Mouse (Mus musculus) left cerebral cortex, adult 18-20 months (tissue): ENCODE data around the gene Slc4a10. TPM values are rescaled to one million over a fixed set of nuclear protein-coding genes. Genes with fewer than 3 reads are reported as not detected.

Experiments
- DNase-seq, 2 experiments: peaks; one replicate each; pipeline ENCODE4 v3.0.0; 2021 to 2022; ENCODE audit warnings: low spot score in 2 of 2, mixed read lengths in 1 of 2
- total RNA-seq, 2 experiments: library from RNA; stranded (reverse); gene quantifications; 2 replicates each; pipeline ENCODE4 v1.2.3; 2021

The Slc4a10 gene
- total RNA-seq, 2 experiments from 2014 or later, result 209 to 225 TPM

DNA sequence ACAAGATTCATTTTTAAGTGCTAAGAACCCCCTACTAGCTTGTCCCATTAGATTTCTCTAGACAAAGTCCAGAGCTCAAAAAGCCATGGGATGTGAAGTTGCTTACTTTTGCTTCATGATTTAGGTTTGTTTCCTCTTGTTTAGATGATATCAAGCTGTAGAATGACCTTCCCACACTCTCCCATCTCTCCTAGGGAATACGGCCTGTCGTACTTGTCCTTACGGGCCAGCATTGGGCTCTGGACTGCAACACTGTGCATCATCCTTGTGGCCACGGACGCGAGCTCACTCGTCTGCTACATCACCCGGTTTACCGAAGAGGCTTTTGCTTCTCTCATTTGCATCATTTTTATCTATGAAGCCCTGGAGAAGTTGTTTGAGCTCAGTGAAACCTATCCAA, 222.2 kb downstream of the Slc4a10 start:
- DNase-seq, result no peak

DNA sequence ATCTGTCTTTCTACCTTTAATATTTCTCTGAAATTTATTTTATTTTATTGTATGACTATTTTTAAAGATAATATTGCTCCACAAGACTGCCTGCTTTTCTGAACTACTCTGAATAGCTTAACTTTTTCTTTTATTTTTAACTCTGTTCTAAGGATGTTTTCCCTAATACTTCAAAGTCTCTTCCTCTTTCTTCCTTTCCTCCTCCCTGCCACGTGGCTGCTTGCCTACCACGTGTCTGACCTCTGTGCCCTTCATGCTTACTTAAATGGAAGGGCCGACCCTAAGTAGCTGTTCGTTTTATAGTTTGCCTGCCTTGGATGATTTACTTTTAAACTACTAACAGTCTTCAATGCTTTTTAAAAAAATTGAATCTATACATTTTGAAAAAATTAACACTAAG, 225.6 kb downstream of the Slc4a10 start:
- DNase-seq, result no peak

DNA sequence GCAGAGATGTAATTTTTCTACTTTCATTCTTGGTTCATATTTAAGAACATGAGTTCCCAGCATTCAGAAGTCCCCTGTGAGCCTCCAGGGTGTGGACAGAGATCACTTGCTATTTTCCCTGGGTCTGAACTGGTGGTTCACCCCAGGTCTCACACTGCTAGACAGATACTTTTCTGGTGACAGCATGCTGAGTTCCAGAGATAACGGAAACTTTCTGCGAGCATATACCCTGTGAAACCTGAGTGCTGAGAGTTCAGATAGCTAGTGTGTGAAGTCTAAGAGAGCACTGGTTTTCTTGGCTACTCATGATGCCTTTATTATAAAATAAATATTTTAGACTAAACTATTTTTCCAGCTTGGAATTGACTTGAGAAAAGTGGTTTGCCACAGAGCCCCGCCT, 232.5 kb downstream of the Slc4a10 start:
- no peak for DNase-seq

DNA sequence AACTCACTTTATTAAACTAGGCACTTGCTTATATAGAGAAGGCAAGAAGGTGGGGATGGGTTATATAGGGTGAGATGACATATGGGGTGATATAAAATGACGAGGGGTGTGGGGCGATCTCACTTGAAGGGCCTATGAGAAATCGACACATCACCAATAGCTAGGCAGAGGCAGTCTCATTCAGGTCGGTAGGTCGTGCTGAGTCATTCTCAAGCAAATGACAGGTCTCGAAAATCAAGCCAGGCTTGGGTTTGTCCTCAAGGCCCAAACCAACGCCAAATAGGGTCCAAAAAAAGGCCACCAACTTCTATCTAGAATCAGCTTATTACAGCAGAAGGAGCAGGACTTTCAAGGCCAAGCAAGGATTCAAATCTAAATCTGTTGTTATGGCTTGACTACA, 233.5 kb downstream of the Slc4a10 start:
- no peak for DNase-seq

DNA sequence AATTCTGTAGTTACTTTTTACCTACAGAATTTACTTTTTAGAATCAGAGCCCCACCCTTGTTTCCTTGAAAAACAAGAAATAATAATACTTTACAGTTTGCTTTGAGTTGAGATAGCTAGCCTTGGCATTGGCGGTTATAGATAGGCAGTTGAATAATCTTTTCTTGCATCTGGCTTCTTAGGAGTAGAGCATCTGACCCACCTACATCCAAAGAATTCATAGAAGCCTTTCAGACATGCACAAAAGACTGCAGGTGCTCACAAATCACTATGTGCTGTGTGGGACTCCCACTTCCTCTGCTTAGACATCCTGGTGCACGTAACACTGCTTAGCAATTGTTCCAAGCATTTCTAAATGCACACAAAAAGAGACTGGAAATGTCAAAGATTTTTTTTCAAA, 238.8 kb downstream of the Slc4a10 start:
- no peak for DNase-seq

DNA sequence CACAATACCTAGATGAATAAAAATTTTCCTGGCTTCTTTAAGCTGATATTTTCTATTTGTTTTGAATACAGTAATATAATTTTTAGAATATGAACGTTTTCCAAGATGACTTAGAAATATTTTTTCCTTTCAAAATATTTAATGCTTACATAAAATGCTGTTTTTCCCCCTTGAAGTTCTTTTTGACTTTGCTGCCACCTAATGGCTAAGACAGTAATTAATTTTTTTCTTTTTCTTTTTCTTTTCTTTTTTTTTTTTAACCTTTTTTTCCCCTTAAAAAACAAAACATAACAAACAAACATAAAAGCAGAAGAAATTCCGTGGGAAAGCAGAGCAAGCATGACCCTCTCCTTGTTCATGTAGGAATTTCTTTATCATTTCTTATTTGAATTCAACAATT, 239.6 kb downstream of the Slc4a10 start:
- no peak for DNase-seq

DNA sequence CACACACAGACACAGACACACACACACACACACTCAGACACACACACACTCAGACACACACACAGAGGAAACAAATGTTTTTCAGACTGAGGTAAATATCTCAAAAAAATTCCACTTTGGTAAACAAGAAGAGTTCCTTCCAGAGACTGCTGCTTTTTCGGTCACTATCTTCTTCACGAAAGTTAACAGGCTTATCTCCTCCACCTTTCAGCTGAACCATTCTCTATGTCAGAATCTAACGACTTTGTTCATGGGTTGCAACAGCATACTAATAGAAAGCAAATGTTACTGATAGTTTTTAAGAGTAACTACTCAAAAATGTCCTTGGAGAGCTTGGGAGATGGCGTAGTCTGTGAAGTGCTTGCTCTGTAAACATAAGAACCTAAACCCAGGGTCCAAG, 241.3 kb downstream of the Slc4a10 start:
- no peak for DNase-seq

DNA sequence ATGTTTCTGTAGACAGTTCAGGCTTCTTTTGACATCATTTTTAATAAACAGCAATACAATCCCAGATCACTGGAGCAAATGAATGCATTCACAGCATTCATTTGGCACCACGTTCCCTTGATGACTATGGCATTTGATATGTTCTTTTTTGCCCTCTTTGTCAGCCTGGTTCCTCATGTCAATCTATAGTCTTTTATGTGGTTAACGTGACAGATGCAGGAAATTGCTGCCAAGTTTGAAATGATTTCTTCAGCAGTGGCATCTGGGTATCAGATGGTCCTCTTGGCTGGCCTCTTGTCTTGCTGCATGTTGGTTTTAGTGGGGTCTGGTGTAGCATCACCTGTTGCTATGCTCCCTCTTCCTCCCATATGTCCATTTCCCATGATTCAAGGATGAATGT, 247.6 kb downstream of the Slc4a10 start:
- DNase-seq, result no peak

DNA sequence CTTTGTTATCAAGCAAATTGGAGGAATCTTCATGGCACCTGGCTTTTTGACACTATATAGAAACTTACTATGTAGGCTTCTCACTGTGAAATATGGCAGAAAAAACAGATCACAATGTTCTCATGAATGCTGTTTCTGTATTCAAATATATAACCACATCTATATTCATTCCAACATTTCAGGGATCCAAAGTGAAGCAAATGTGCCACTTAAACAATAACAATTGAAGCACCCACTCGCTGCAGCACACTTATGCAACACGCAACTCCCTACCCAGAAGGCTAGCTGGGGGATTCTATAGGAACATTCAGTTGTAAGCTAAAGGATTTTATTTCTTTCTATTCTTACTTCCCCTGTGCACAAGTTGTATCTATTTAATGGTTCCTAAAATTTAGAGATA, 255.5 kb downstream of the Slc4a10 start:
- peak; percentile 51 to 68 for DNase-seq

DNA sequence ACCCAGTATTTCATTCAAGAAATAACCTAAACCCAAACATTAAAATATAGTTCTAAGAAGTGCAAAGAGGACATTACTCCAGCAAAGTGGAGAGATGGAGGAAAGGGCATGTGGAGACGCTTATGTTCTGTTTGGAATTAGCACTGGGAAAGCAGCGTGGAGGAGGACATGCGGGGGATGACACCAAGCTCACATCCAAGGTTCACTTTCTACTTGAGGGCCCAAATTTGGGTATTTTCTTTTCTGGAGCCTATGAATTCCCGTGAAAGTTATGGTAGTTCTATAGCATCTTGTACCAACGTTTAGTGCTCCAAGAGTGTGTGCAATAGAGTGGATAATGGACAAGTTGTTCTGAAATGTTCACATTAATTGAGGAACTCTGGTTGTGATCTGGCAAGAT, 260.7 kb downstream of the Slc4a10 start:
- peak in 1 of 2 experiments; percentile 27 for DNase-seq

DNA sequence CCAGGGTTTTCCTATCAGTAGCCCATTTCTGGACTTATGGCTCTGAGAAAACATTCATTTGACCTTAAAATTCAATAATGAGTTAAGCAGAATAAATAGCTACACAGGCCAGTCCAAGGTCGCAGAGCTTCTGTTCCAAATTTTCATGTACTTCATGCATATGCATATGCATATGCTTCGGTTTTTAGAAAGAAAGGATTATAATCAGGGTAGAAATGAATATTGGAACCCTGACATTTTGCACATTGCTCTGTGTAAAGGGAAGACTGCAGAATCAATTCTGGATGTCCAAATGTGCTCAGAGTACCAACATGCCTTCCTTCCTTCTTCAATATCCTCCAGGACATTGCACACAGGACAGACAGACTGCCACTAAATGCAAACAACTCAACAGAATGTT, 261.2 kb downstream of the Slc4a10 start:
- DNase-seq, result no peak

DNA sequence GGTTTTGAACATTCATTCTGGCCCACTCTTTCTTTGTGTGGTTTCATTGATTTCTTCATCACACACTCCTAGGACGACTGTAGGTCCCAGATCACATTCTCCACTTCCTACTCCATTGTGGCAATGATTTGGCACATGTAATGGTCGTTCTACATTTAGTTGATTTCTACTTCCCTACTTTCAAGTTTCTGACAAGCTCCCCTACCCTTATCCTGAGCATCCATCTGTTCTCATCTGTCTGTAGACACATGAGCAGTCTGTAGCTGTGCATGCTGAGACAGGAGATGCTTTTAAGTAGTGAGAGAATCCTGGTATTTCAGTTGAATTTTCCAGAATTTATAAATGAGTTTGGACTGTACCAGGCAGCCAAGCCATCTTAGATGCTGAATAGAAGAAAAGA, 270.7 kb downstream of the Slc4a10 start:
- DNase-seq, result no peak

DNA sequence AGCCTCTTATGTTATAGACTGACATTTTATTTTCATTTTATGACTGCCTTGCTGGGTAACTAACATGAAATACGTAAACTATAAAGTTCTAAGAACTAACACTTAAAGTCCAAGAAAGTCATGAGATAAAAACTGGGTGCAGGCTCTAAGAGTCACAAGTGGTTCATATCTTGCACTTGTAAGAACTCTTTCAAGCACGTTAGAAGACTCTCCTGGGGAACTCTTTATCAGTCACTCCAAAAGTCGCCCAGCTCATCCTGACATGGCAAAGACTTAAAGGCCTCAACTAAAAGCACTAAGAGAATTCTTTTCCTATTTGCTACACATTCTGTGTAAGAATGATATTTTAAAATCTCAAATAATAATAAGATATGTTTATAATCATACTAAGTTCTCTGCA, 273.2 kb downstream of the Slc4a10 start:
- no peak for DNase-seq

DNA sequence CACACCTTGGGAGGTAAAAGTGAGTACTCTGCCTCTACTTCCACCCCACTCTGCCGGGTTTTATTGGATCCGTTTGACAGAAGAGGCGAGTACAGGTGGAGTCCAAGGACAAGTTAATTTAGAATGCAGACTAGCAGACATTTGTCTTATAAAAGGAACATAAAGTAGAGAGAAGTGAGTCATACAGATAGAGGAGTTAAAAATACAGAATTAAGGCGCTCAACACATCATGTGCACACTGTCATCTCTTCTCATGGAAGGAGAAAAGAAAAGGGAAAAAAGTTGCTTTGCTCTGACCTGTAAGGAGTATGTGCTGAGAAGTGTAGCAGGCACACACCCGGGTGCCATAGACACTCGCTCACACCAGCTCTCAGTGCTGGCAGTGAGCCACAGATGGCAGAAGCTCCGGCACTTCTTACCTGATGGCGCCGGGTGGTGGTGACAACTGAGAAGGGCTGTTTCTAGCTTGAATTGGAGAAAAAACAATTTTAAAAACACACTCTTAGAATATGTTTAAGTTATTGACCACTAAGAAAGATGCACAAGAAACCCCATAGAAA, 276.9 kb downstream of the Slc4a10 start:
- DNase-seq, result peak in 1 of 2 experiments; percentile 45

DNA sequence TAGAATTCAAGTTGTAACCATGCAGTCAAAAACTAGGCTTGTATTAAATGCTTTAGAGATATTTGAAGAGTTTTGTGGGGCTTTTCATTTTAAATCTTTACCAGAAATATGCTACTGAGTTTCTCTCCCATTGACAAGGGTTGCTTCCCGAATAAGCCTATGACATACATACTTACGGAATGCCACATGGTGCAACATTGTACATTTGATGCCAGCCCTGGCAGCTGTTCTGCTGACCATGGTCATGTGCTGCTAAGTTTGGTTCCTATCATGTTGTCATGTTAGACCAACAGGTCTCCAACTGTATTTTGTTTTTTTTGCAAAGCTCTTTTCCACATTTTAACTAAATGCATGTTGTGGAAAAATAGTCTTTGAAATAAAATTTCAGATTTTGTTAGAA, 279.1 kb downstream of the Slc4a10 start:
- no peak for DNase-seq

DNA sequence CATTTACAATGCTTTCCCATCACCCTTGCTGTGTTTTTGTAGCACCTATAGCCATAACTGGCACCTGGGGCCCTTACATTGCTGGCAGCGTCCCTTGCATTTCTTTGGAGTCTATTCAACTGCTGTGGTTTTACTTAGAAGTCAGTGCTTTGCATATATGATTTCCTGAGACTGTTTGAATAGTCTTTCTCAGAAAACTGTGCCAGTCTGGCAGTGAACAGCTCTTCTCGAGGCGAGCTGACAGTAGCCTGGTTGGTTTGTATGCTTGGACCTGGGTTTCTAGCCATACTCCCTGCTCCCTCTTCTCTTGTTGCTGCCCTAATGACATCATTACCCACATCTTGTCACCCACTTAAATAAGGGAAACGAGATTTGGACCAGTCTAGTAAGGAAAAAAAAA, 285.7 kb downstream of the Slc4a10 start:
- no peak for DNase-seq

DNA sequence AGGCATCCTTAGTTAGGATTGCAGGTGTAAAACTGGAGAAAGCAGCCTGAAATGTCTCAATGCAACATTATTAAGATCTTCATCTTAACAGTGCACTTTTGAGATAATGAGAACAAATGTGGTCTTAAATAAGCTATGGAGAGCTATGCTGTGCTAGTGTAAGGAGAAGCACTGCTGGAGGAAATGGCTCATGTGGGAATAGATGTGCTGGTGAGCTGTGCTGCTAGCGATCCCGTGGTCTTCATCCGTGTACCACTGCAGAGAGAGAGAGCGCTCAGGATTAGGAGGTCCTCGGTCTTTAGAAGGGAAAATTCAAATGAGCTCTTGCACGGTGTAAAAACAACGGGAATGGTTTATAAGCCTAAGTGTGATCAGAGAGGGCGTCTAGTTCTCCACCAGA, 286.2 kb downstream of the Slc4a10 start:
- no peak for DNase-seq

DNA sequence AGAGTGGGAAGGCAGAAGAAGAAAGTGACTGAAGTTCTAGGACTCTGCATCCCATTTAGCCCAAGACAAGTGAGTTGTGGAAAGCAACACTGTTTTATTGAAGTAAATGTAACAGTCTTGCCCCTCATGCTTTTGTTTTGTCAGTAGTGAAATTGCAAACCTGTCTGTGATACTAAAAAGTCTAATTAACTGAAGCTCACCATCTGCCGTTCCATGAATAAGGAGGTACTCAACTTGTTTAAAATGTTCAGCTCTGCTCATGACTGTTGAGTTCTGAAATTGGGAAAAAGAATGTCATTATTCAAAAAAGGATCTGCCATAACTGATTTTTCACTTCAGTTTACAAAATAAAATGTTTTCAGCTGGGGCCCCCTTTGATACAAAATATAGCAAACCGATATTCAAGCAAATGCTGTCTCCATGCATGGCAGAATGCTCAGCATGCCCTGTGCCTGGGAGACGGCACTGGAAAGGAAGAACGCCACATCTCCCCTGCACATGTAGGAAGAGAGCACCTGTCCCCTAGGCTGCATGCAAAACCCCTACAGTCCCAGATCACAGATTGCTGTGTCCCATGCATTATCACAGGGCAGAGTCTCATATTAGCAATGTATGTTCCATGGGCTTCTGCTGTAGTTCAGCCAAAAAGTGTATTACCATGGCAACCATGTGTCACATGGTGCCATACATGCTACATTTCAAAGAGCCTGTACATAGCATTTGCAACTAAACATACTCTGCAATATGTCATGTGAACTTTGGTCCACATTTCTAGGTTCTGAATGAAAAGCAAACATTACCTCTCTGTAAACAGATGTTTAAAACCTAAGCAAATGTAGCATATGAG, 288.4 kb downstream of the Slc4a10 start:
- no peak for DNase-seq

DNA sequence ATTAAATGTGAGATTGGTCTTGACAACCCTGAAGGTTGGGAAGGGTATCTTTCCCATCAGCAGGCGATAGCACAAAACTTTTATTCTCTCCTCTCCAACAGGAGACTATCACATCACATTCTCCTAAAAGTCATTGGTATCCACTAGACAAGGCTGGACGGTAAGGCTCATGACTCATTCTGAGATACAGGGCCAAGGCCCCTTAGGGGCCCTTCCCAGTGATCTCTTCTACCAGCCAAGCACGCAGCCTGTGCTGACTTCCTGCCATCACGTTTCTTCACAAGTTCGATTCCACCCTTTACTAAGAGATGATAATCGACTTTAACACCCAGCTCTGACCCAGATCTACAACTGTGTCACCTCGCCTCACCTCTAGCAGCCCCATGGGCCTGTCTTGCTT, 290.8 kb downstream of the Slc4a10 start:
- no peak for DNase-seq

DNA sequence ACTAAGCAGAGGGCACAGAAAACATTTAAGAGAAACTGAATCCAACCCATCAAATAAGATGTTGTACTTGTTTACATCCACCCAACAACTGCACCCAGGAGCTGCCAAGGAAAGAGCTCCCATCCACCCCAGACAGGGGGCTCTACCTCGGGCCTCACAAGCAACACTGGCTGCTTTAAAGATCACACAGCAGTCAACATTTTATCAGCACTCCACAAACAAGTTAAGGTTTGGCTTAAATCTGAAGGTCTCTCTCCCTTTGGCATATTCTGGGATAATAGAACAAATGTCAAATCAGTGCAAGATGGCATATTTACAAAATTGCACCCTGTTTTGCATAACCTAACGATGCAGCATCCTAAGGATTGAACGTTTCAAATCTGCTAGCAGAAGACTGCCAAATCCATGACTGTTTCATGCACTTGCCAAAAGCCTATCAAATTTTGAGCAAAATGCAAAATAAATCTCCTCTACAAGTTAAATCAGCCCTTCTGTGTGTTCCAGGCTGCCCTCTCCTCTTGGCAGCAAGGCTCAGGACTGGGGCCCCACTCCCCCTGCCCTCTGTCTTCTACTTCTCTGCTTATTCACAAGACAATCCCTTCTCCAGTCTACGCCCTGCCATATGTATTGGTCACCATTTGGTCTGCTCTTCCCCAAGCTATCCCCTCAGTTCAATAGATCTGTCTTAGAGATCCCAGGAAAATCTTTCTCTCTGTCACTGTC, 293.1 kb downstream of the Slc4a10 start:
- no peak for DNase-seq

DNA sequence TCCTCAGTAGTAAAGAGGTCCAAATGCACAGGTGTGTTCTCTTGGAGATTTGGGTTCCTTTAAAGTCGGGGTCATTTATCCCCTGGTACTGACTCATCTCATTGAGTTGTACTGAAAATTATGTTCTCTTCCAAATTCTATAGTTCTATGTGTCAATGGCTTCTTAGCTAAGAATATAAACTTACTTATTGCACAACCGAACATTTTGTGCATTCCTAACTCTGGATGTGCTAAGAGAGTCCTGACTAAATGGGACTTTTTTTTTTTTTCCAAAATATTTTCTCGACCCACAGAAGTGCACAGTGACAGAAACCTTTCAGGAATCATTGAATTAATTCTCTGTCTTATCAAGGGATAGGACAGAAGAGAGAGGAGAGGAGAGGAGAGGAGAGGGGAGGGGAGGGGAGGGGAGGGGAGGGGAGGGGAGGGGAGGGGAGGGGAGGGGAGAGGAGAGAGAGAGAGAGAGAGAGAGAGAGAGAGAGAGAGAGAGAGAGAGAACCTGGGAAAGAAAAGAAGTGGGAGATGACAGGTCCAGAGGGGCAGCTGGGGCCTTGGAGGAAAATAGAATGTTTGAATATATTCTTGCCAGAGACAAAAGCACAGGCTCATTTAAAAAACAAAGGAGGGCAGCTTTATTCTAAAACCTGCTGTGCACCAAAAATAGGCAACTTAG, 294.9 kb downstream of the Slc4a10 start:
- no peak for DNase-seq

DNA sequence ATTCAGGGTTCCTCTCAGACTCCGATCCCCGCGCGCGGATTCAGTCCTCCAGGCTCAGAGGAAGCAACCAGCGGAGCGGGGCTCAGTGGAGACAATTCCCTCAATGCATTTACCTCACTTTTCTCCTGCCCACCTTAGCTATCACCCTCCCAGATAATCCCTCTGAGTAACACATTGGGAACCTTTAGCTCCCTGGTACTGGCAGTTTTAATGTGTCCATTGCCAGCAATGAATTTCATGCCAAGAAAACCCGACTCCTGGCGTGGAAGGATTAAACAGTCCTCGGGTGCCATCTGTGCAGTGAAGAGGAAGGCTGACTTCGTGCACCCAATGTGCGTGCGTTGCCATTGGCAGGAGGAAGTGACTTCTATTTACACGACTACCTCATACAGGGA, 295.5 kb downstream of the Slc4a10 start:
- peak; percentile 51 to 68 for DNase-seq
